In the genomic region with DNA sequence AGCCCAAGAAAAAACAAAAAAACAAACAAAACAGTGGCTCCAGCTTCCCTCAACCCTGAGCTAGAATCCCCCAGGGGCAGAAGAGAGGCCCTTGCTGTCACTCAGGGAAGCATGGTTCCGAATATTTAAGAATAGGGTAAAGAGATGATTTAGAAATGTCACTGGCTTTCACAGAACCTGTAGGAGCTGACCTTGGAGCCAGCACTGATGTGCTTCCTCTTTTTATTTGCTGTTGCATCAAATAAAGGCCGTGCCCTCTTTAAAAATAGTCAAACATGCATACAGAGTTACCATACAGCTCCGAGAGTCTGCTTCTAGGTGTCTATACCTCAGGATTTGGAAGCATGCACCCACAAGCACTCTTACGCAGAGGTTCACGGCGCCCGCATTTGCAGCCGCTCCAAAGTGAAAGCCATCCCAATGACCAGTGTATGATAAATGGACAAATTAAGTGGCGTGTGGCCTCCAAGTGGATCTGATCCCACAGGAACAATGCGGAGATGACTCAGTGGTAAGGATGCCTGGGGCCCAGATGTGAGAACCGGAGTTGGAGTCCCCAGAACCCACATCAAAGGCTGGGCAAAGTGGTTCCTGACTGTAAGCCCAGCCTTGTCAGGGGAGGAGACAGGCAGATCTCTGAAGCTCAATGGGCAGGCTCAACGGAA, we compare ENCODE assay signal across 30 mouse cellular contexts. TPM values are rescaled to one million over a fixed set of nuclear protein-coding genes. Genes with fewer than 3 reads are reported as not detected.
A peak's percentile ranks its signal among the peaks of the same experiment; 100 is the strongest.
DNase-seq lines count a peak whose midpoint lies in the region; ATAC-seq and TF ChIP-seq lines count a peak whose summit lies in the region.
"Had no signal": no experiment of that assay in that cellular context is flagged by ENCODE, and none has a peak within 500 bp of the region (broad histone marks: within the 10 kb centered on the region; RNA-seq: fewer than 3 reads in every experiment).

No protein-coding gene starts in this region.

- peaks cover 18% of the 10 kb centered on the region for H3K4me1 ChIP-seq in E14TG2a.4 (replicated peaks; ENCODE audit: low read depth, low read length)
- H3K4me1 ChIP-seq: hindbrain, embryonic 10.5 days; hindbrain, embryonic 15.5 days; intestine, embryonic 15.5 days; liver, embryonic 15.5 days; midbrain, embryonic 10.5 days; midbrain, embryonic 15.5 days; neural tube, embryonic 12.5 days had no signal

- peak; percentile 51 for ATAC-seq in megakaryocyte, adult 5-6 weeks (ENCODE audit: poor library complexity, severe bottlenecking)
- ATAC-seq in activated CD4-positive, CD25-positive, alpha-beta regulatory T cell, adult 4 months = no peak
- ATAC-seq: forebrain, embryonic 14.5 days; intestine, embryonic 15.5 days; midbrain, embryonic 15.5 days had no signal

- H3K9me3 ChIP-seq in E14TG2a.4 (ENCODE audit: low read length) = peaks cover 6% of the 10 kb centered on the region
- H3K9me3 ChIP-seq: hindbrain, embryonic 10.5 days; hindbrain, embryonic 15.5 days; intestine, embryonic 15.5 days; liver, embryonic 15.5 days; midbrain, embryonic 10.5 days; midbrain, embryonic 15.5 days; neural tube, embryonic 12.5 days had no signal

- H3K4me3 ChIP-seq in E14TG2a.4 (replicated peaks; ENCODE audit: low read length) = 0 out of 2 replicates have a peak overlapping the region, but pooled peaks have one; percentile 28
- H3K4me3 ChIP-seq: hindbrain, embryonic 10.5 days; hindbrain, embryonic 15.5 days; intestine, embryonic 15.5 days; liver, embryonic 15.5 days; midbrain, embryonic 10.5 days; midbrain, embryonic 15.5 days; neural tube, embryonic 12.5 days had no signal

- peaks cover 4% of the 10 kb centered on the region for H3K27me3 ChIP-seq in E14TG2a.4 (ENCODE audit: insufficient read depth, low read length)
- H3K27me3 ChIP-seq: hindbrain, embryonic 15.5 days; intestine, embryonic 15.5 days; liver, embryonic 15.5 days; midbrain, embryonic 15.5 days; neural tube, embryonic 12.5 days had no signal

- TF ChIP-seq CTCF in E14TG2a.4 (conservative IDR thresholded peaks at IDR 0.05; ENCODE audit: low read length) = no peak

- H3K36me3 ChIP-seq in E14TG2a.4 (ENCODE audit: insufficient read depth, low read length) = no peaks in the 10 kb centered on the region
- H3K36me3 ChIP-seq: hindbrain, embryonic 10.5 days; hindbrain, embryonic 15.5 days; intestine, embryonic 15.5 days; liver, embryonic 15.5 days; midbrain, embryonic 10.5 days; midbrain, embryonic 15.5 days; neural tube, embryonic 12.5 days had no signal

- DNase-seq in adrenal gland, adult (ENCODE audit: inconsistent age in 2 of 2, low spot score in 1 of 2) = peak; percentile 58 to 78
- no peak for DNase-seq in adrenal gland, postnatal 4 days (ENCODE audit: low spot score in 2 of 2)
- peak; percentile 32 for DNase-seq in adrenal gland, postnatal 14 days
- no peak for DNase-seq in adipocyte (ENCODE audit: low spot score)
- DNase-seq in urinary bladder, adult 2 months (ENCODE audit: low spot score) = no peak
- DNase-seq: cerebellum, adult 8-10 months; cerebellum, postnatal 25 days; heart, postnatal 14 days; kidney, adult 8-10 months; kidney, postnatal 4 days; layer of hippocampus, postnatal 36 days; lung, embryonic 14.5 days; lung, postnatal 14 days; right cerebral cortex, postnatal 4 days; thymus, adult 18-20 months; thymus, postnatal 25 days had no signal

RNA-seq across cellular contexts. Expression of a gene that starts 12.0 kb away (rescaled TPM):
- under 1 TPM; 0.17 to 0.28 TPM for total RNA-seq in adrenal gland, postnatal 4 days (2021)
- total RNA-seq in adrenal gland, postnatal 14 days (2021) = 0.15 TPM in 1 of 2 replicates, not detected in the other
- not detected in 2 replicates for total RNA-seq in megakaryocyte, adult 5-6 weeks (2015)
- total RNA-seq in megakaryocyte, adult 5-6 weeks (2017) = 0.15 TPM in 1 of 2 replicates, not detected in the other
- polyA plus RNA-seq in activated CD4-positive, CD25-positive, alpha-beta regulatory T cell, adult 4 months (2017; shearing (Covaris generic)) = 1 to 10 TPM; 8.2 to 9.2 TPM
- polyA plus RNA-seq in urinary bladder, adult 2 months (2012; rRNA removed) = 35.2 and 36.0 TPM in 2 replicates
- total RNA-seq: layer of hippocampus, adult 8-10 months; layer of hippocampus, postnatal 36 days; left cerebral cortex, postnatal 10 days; liver, adult 2 months had no signal
- polyA plus RNA-seq: hindbrain, embryonic 15.5 days; liver, adult 2 months; liver, embryonic 15.5 days; midbrain, embryonic 15.5 days had no signal

RNA-seq across cellular contexts. Expression of a gene that starts 37.9 kb away (rescaled TPM):
- 1 to 10 TPM; 2.6 to 2.7 TPM for total RNA-seq in adrenal gland, postnatal 4 days (2021)
- 1.6 and 4.4 TPM in 2 replicates for total RNA-seq in adrenal gland, postnatal 14 days (2021)
- 33.9 and 37.2 TPM in 2 replicates for total RNA-seq in megakaryocyte, adult 5-6 weeks (2015)
- total RNA-seq in megakaryocyte, adult 5-6 weeks (2017) = 68.7 and 77.1 TPM in 2 replicates
- 10 to 100 TPM; 44.4 to 57.1 TPM for polyA plus RNA-seq in activated CD4-positive, CD25-positive, alpha-beta regulatory T cell, adult 4 months (2017; shearing (Covaris generic))
- polyA plus RNA-seq in urinary bladder, adult 2 months (2012; rRNA removed) = 5.1 and 5.3 TPM in 2 replicates

Comparison
In these comparisons a context has a peak if more than half of its experiments do, and no peak if none do; other contexts are left out.
1. DNase-seq: peak in adrenal gland, adult (2 of 2) and adrenal gland, postnatal 14 days (single experiment); none in adrenal gland, postnatal 4 days (0 of 2), adipocyte (single experiment) and urinary bladder, adult 2 months (single experiment).